Mouse (Mus musculus) layer of hippocampus, adult 2 months (tissue): ENCODE measurements around the gene Enoph1. TPM values are rescaled to one million over a fixed set of nuclear protein-coding genes. Genes with fewer than 3 reads are reported as not detected.

Experiments used
- DNase-seq, 2 experiments: peaks; one replicate each; pipeline ENCODE4 v3.0.0; 2022; ENCODE audit warnings: low spot score in 2 of 2
- H3K27ac ChIP-seq: fragments of 200-600 bp; 2 replicates; pipeline ENCODE4 v1.8.1; 2022
- H3K4me3 ChIP-seq: fragments of 200-600 bp; 2 replicates; pipeline ENCODE4 v1.8.1; 2022; ENCODE audit warnings: mild to moderate bottlenecking
- CTCF ChIP-seq: fragments of 200-600 bp; conservative IDR thresholded peaks from 2 replicates; pipeline ENCODE4 v1.8.1; 2022; ENCODE audit warnings: antibody characterized with exemption, mild to moderate bottlenecking, moderate library complexity
- total RNA-seq, 2 experiments: library from RNA; stranded (reverse); gene quantifications; 2 replicates each; pipeline ENCODE4 v1.2.3; 2021

The Enoph1 gene
- total RNA-seq, 2 experiments from 2014 or later, result 50.8 to 51.9 TPM

GRCm38 (mm10) chr5:100091602-100092001 is 51.8 kb downstream of the Enoph1 start:
- Histone ChIP-seq H3K27ac (peak overlapping the region; percentile 57), H3K4me3 (no peak overlapping the region)
- no peak for DNase-seq
- TF ChIP-seq CTCF, result no peak

GRCm38 (mm10) chr5:100096955-100097354 is 57.2 kb downstream of the Enoph1 start:
- Histone ChIP-seq H3K4me3 (no peak overlapping the region), H3K27ac (no peak overlapping the region)
- TF ChIP-seq CTCF, result no peak
- no peak for DNase-seq

DNA sequence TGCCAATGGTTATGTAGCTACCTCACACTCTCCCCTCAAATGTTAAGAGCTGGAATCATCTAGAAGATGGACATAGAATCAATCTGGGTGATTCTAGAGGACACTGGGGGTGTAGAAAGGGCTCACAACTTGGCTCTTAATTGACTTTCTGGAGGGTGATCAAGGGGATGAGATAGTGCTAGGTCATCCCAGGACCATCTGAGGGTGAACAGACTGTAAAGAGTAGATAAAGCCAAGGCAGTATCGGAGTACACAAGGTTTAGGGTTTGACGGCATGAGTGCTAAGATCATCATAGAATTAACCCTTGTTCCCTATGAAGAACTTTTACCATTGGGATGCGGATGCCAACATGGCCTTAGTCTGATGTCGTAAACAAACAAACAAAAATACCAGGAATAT is 58.2 kb downstream of the Enoph1 start:
- no peak for DNase-seq
- Histone ChIP-seq H3K4me3 (no peak overlapping the region), H3K27ac (no peak overlapping the region)
- TF ChIP-seq CTCF, result no peak

- Histone ChIP-seq H3K4me3 (no peak overlapping the region), H3K27ac (no peak overlapping the region)
- no peak for TF ChIP-seq CTCF
- no peak for DNase-seq
Measured at GRCm38 (mm10) chr5:100102395-100102794, 62.6 kb downstream of the Enoph1 start.

DNA sequence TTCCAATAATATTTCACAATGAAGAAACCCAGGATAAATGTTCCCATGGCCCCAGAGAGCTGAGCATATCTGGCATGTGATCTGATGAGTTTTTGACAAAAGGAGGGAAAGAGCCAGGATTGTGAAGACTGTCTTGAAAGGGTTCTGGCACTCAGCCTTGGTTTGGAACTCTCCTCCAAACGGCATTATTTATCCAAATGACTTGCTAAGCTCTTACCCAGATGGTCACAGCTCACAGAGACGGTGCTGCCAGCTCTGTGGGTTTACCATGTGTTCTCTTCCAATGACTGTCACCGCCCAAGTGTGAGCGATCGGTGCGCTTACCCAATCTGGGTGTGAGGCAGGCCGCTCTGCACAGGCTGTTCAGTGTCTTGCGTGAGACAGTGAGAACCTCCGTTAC is 69.1 kb downstream of the Enoph1 start:
- H3K27ac ChIP-seq, result peak overlapping the region; percentile 88
- no peak overlapping the region for H3K4me3 ChIP-seq
- peak; percentile 76 to 90 for DNase-seq
- TF ChIP-seq CTCF, result no peak

- DNase-seq, result peak in 1 of 2 experiments; percentile 19
- Histone ChIP-seq H3K27ac (peak overlapping the region; percentile 88), H3K4me3 (no peak overlapping the region)
- no peak for TF ChIP-seq CTCF
Measured at GRCm38 (mm10) chr5:100109543-100110282, 69.9 kb downstream of the Enoph1 start.

- Histone ChIP-seq H3K4me3 (no peak overlapping the region), H3K27ac (peak overlapping the region; percentile 88)
- peak in 1 of 2 experiments; percentile 5 for DNase-seq
- TF ChIP-seq CTCF, result no peak
Measured at GRCm38 (mm10) chr5:100110581-100110980, 70.8 kb downstream of the Enoph1 start.

- peak in 1 of 2 experiments; percentile 57 for DNase-seq
- H3K27ac ChIP-seq, result peak overlapping the region; percentile 92
- TF ChIP-seq CTCF, result no peak
- H3K4me3 ChIP-seq, result no peak overlapping the region
Measured at GRCm38 (mm10) chr5:100113403-100113802, 73.6 kb downstream of the Enoph1 start.

Other genes with a start within 250 kb of the Enoph1 start
- 1 to 10 TPM; 1.4 to 1.6 TPM for gene Vamp9, start 133.7 kb upstream of the Enoph1 start, total RNA-seq
- gene Hnrnpd, start 61.0 kb upstream of the Enoph1 start, total RNA-seq, result 100 to 1,000 TPM; 210 to 225 TPM
- 1 to 10 TPM; 1.4 to 2.2 TPM for gene 4930524J08Rik, start 60.9 kb upstream of the Enoph1 start, total RNA-seq
- 100 to 1,000 TPM; 203 to 216 TPM for gene Hnrnpdl, start 321 bp upstream of the Enoph1 start, total RNA-seq
- gene Tmem150c, start 119.8 kb downstream of the Enoph1 start, total RNA-seq, result 10 to 100 TPM; 79.7 to 88.9 TPM